Comparison of ENCODE assay signal across 23 mouse cellular contexts in genomic region chr1:154805742-154806141, GRCm38 (mm10).
DNase-seq lines count a peak whose midpoint lies in the region; ATAC-seq and TF ChIP-seq lines count a peak whose summit lies in the region.
"Had no signal": no experiment of that assay in that cellular context is flagged by ENCODE, and none has a peak within 500 bp of the region (broad histone marks: within the 10 kb centered on the region; RNA-seq: fewer than 3 reads in every experiment).

No protein-coding gene starts in this region.

- 7% methylated on average over 1 of the region's 1 CpGs for WGBS in cerebellum, adult 2 months
- 55% methylated on average over 1 of the region's 1 CpGs for WGBS in forebrain, postnatal 0 days

- DNase-seq in cerebellum, adult 8-10 months: no peak
- DNase-seq in layer of hippocampus, adult 18-20 months (ENCODE audit: low spot score in 2 of 2): peak; percentile 67 to 82
- no peak for DNase-seq in layer of hippocampus, postnatal 10 days (ENCODE audit: low spot score in 2 of 2)
- DNase-seq in cerebellum, adult 2 months: peak; percentile 42 to 81
- peak; percentile 73 for DNase-seq in forebrain, postnatal 0 days
- DNase-seq in ovary, adult 18-20 months (ENCODE audit: low spot score): no peak
- DNase-seq: adrenal gland, postnatal 10 days; heart, postnatal 14 days; liver, postnatal 0 days; lung, postnatal 14 days; right cerebral cortex, postnatal 14 days; spleen, adult 18-20 months; thymus, adult 18-20 months had no signal

- H3K27me3 ChIP-seq in cerebellum, adult 2 months (ENCODE audit: control insufficient read depth, insufficient read depth, low read length): no peaks in the 10 kb centered on the region
- no peaks in the 10 kb centered on the region for H3K27me3 ChIP-seq in forebrain, postnatal 0 days (ENCODE audit: insufficient read depth, low read length)
- H3K27me3 ChIP-seq: heart, embryonic 12.5 days; hindbrain, embryonic 12.5 days; limb, embryonic 15.5 days; midbrain, embryonic 15.5 days; neural tube, embryonic 15.5 days had no signal

- H3K27ac ChIP-seq in cerebellum, adult 2 months (ENCODE audit: insufficient read depth, low read length): 0 out of 2 replicates have a peak overlapping the region, but pooled peaks have one; percentile 41
- H3K27ac ChIP-seq in forebrain, postnatal 0 days (ENCODE audit: low read depth, low read length): peak overlapping the region; percentile 52
- H3K27ac ChIP-seq: hindbrain, embryonic 12.5 days; kidney, postnatal 0 days; limb, embryonic 15.5 days; midbrain, embryonic 15.5 days; neural tube, embryonic 15.5 days had no signal

- H3K4me1 ChIP-seq in cerebellum, adult 2 months (ENCODE audit: control insufficient read depth, insufficient read depth, low read length): peaks cover 31% of the 10 kb centered on the region
- peaks cover 18% of the 10 kb centered on the region for H3K4me1 ChIP-seq in forebrain, postnatal 0 days (ENCODE audit: insufficient read depth)
- H3K4me1 ChIP-seq: hindbrain, embryonic 12.5 days; midbrain, embryonic 15.5 days had no signal

- no peak overlapping the region for H3K4me2 ChIP-seq in forebrain, postnatal 0 days (ENCODE audit: low read depth)
- H3K4me2 ChIP-seq: heart, embryonic 12.5 days; hindbrain, embryonic 12.5 days; limb, embryonic 15.5 days; midbrain, embryonic 15.5 days; neural tube, embryonic 15.5 days had no signal

- no peak for TF ChIP-seq POLR2A in cerebellum, adult 2 months (IDR thresholded peaks at IDR 0.05; ENCODE audit: borderline replicate concordance, insufficient read depth, low read length)

- H3K9ac ChIP-seq in forebrain, postnatal 0 days: no peak overlapping the region
- H3K9ac ChIP-seq: heart, embryonic 12.5 days; hindbrain, embryonic 12.5 days; limb, embryonic 15.5 days; liver, postnatal 0 days; midbrain, embryonic 15.5 days; neural tube, embryonic 15.5 days had no signal

- no peak overlapping the region for H3K4me3 ChIP-seq in cerebellum, adult 2 months (replicated peaks; ENCODE audit: insufficient read depth, low read depth, low read length)
- H3K4me3 ChIP-seq in forebrain, postnatal 0 days (ENCODE audit: low read depth, low read length): no peak overlapping the region
- H3K4me3 ChIP-seq: heart, embryonic 12.5 days; hindbrain, embryonic 12.5 days; limb, embryonic 15.5 days; midbrain, embryonic 15.5 days; neural tube, embryonic 15.5 days had no signal

- H3K36me3 ChIP-seq in forebrain, postnatal 0 days (ENCODE audit: insufficient read depth): no peaks in the 10 kb centered on the region
- H3K36me3 ChIP-seq: heart, embryonic 12.5 days; hindbrain, embryonic 12.5 days; limb, embryonic 15.5 days; midbrain, embryonic 15.5 days; neural tube, embryonic 15.5 days had no signal

- no peak for TF ChIP-seq CTCF in cerebellum, adult 2 months (IDR thresholded peaks at IDR 0.05; ENCODE audit: borderline replicate concordance, insufficient read depth, low read depth, low read length)
- TF ChIP-seq CTCF in forebrain, postnatal 0 days (IDR thresholded peaks at IDR 0.05; ENCODE audit: low read depth): no peak

- H3K9me3 ChIP-seq in forebrain, postnatal 0 days (ENCODE audit: low read length): no peaks in the 10 kb centered on the region
- H3K9me3 ChIP-seq: limb, embryonic 15.5 days; midbrain, embryonic 15.5 days; neural tube, embryonic 15.5 days had no signal

- ATAC-seq in cerebellum, adult (ENCODE audit: insufficient number of reproducible peaks, low FRiP score, low TSS enrichment): peak; percentile 71
- peak; percentile 62 for ATAC-seq in forebrain, postnatal 0 days
- ATAC-seq in CD4-positive, CD25-positive, alpha-beta regulatory T cell, adult 4 months: no peak
- ATAC-seq: intestine, embryonic 16.5 days; liver, postnatal 0 days; midbrain, embryonic 15.5 days; Patski had no signal

Comparison
In these comparisons a context has a peak if more than half of its experiments do, and no peak if none do; other contexts are left out.
1. DNase-seq: peak in layer of hippocampus, adult 18-20 months (2 of 2), cerebellum, adult 2 months (2 of 2) and forebrain, postnatal 0 days (single experiment); none in cerebellum, adult 8-10 months (single experiment), layer of hippocampus, postnatal 10 days (0 of 2) and ovary, adult 18-20 months (single experiment).